Mouse (Mus musculus): Measurements from ENCODE around the gene Ugt1a2.
"Not testable (repeated sequence)": the region's sequence is repeated elsewhere in the genome, so short reads cannot be mapped to it uniquely, and the experiment has no call there.

Gene Ugt1a2

GRCm38 (mm10) chr1:88200456-88200855 lies at the start of gene Ugt1a2:
Gene Ugt1a2 (plus strand): TSS chr1:88200601.
- DNase-seq (ENCODE audit: low spot score) = no peak

GRCm38 (mm10) chr1:88158430-88158829 lies 42.0 kb upstream of the Ugt1a2 start:
- peak; percentile 33 for DNase-seq (ENCODE audit: low spot score)

- DNase-seq (ENCODE audit: low spot score) = no peak
Measured at GRCm38 (mm10) chr1:88165711-88166110, 34.7 kb upstream of the Ugt1a2 start, which contains the start of gene Ugt1a5. Gene Ugt1a5 (plus strand): TSS chr1:88166012.

- DNase-seq (ENCODE audit: low spot score) = not testable (repeated sequence)
Measured at GRCm38 (mm10) chr1:88172190-88172589, 28.2 kb upstream of the Ugt1a2 start.

GRCm38 (mm10) chr1:88179657-88180056 lies 20.7 kb upstream of the Ugt1a2 start:
- no peak for DNase-seq (ENCODE audit: low spot score)

- DNase-seq (ENCODE audit: low spot score) = no peak
Measured at GRCm38 (mm10) chr1:88186325-88186935, 14.0 kb upstream of the Ugt1a2 start.

GRCm38 (mm10) chr1:88192136-88192535 lies 8.3 kb upstream of the Ugt1a2 start:
- DNase-seq (ENCODE audit: low spot score) = no peak

GRCm38 (mm10) chr1:88195687-88196086 lies 4.7 kb upstream of the Ugt1a2 start:
- no peak for DNase-seq (ENCODE audit: low spot score)

GRCm38 (mm10) chr1:88197443-88197842 lies 3.0 kb upstream of the Ugt1a2 start:
- DNase-seq (ENCODE audit: low spot score) = no peak

GRCm38 (mm10) chr1:88199996-88200395 lies 405 bp upstream of the Ugt1a2 start:
- DNase-seq (ENCODE audit: low spot score) = no peak

- DNase-seq (ENCODE audit: low spot score) = peak; percentile 71
Measured at GRCm38 (mm10) chr1:88205294-88205922, 5.0 kb downstream of the Ugt1a2 start, which contains the start of gene Dnajb3. Gene Dnajb3 (minus strand): TSS chr1:88205782.

- no peak for DNase-seq (ENCODE audit: low spot score)
Measured at GRCm38 (mm10) chr1:88206843-88207479, 6.6 kb downstream of the Ugt1a2 start.

GRCm38 (mm10) chr1:88211812-88212211 lies 11.4 kb downstream of the Ugt1a2 start, which contains the start of gene Ugt1a1:
Gene Ugt1a1 (plus strand): TSS chr1:88211959.
- peak; percentile 73 for DNase-seq (ENCODE audit: low spot score)

GRCm38 (mm10) chr1:88212341-88213045 lies 12.1 kb downstream of the Ugt1a2 start:
- peak; percentile 43 for DNase-seq (ENCODE audit: low spot score)

GRCm38 (mm10) chr1:88213061-88213460 lies 12.7 kb downstream of the Ugt1a2 start:
- DNase-seq (ENCODE audit: low spot score) = no peak

GRCm38 (mm10) chr1:88213766-88214461 lies 13.5 kb downstream of the Ugt1a2 start:
- DNase-seq (ENCODE audit: low spot score) = peak; percentile 54

- DNase-seq (ENCODE audit: low spot score) = no peak
Measured at GRCm38 (mm10) chr1:88214462-88214952, 14.1 kb downstream of the Ugt1a2 start.

- no peak for DNase-seq (ENCODE audit: low spot score)
Measured at GRCm38 (mm10) chr1:88215466-88216380, 15.3 kb downstream of the Ugt1a2 start.

- DNase-seq (ENCODE audit: low spot score) = no peak
Measured at GRCm38 (mm10) chr1:88216551-88216950, 16.1 kb downstream of the Ugt1a2 start.

- no peak for DNase-seq (ENCODE audit: low spot score)
Measured at GRCm38 (mm10) chr1:88217144-88217543, 16.7 kb downstream of the Ugt1a2 start.

- DNase-seq (ENCODE audit: low spot score) = no peak
Measured at GRCm38 (mm10) chr1:88217576-88217975, 17.2 kb downstream of the Ugt1a2 start.
